Mouse (Mus musculus): ENCODE results near the gene Wnt1. TPM values are rescaled to one million over a fixed set of nuclear protein-coding genes. Genes with fewer than 3 reads are reported as not detected.
A peak's percentile ranks its signal among the peaks of the same experiment; 100 is the strongest.
"Not testable (repeated sequence)": the region's sequence is repeated elsewhere in the genome, so short reads cannot be mapped to it uniquely, and the experiment has no call there.

Gene Wnt1
- polyA plus RNA-seq, 1 experiment from 2014 or later, result 0.06 TPM

GRCm38 (mm10) chr15:98808651-98809134, 19.0 kb downstream of the Wnt1 start:
- no peak for ATAC-seq (ENCODE audit: insufficient number of reproducible peaks, low FRiP score, low TSS enrichment, low read depth)
- peak overlapping the region; percentile 45; the same call in 1 of the 2 replicates for H3K4me3 ChIP-seq
- 9% methylated on average over 6 of the region's 6 CpGs for WGBS

GRCm38 (mm10) chr15:98809390-98809789, 19.7 kb downstream of the Wnt1 start, which contains the start of gene Ddn:
Ddn (minus strand) TSS chr15:98809490.
- Histone ChIP-seq H3K9me3 (no peaks in the 10 kb centered on the region), H3K36me3 (peaks cover 37% of the 10 kb centered on the region), H3K4me2 (peak within 1 kb of the TSS; percentile 73), H3K27me3 (peaks cover 70% of the 10 kb centered on the region), H3K9ac (no peak within 1 kb of the TSS), H3K27ac (no peak within 1 kb of the TSS), H3K4me3 (peak within 1 kb of the TSS; percentile 45), H3K4me1 (peaks cover 40% of the 10 kb centered on the region)
- WGBS, result 48% methylated on average over 3 of the region's 3 CpGs
- no peak for ATAC-seq (ENCODE audit: insufficient number of reproducible peaks, low FRiP score, low TSS enrichment, low read depth)

More at GRCm38 (mm10) chr15:98808651-98809134, 19.0 kb downstream of the Wnt1 start:
- Histone ChIP-seq H3K9ac (no peak overlapping the region), H3K36me3 (peaks cover 30% of the 10 kb centered on the region), H3K27ac (no peak overlapping the region), H3K4me1 (peaks cover 42% of the 10 kb centered on the region), H3K27me3 (peaks cover 77% of the 10 kb centered on the region), H3K4me2 (peak overlapping the region; percentile 73; the same call in 1 of the 2 replicates), H3K9me3 (no peaks in the 10 kb centered on the region)

- H3K4me3 ChIP-seq; H3K9me3 ChIP-seq; H3K4me2 ChIP-seq; H3K9ac ChIP-seq; ATAC-seq (ENCODE audit: insufficient number of reproducible peaks, low FRiP score, low TSS enrichment, low read depth); H3K27ac ChIP-seq: not testable (repeated sequence)
- H3K4me1 ChIP-seq, result peaks cover 33% of the 10 kb centered on the region
- peaks cover 42% of the 10 kb centered on the region for H3K36me3 ChIP-seq
- peaks cover 62% of the 10 kb centered on the region for H3K27me3 ChIP-seq
- 72% methylated on average over 6 of the region's 6 CpGs for WGBS
Observed at GRCm38 (mm10) chr15:98810212-98810611, 20.6 kb downstream of the Wnt1 start.

GRCm38 (mm10) chr15:98812741-98813424, 23.2 kb downstream of the Wnt1 start:
- Histone ChIP-seq H3K4me1 (peaks cover 8% of the 10 kb centered on the region), H3K4me3 (no peak overlapping the region), H3K4me2 (no peak overlapping the region), H3K9ac (no peak overlapping the region), H3K27me3 (peaks cover 35% of the 10 kb centered on the region), H3K9me3 (no peaks in the 10 kb centered on the region), H3K27ac (no peak overlapping the region), H3K36me3 (peaks cover 57% of the 10 kb centered on the region)
- 85% methylated on average over 20 of the region's 20 CpGs for WGBS
- no peak for ATAC-seq (ENCODE audit: insufficient number of reproducible peaks, low FRiP score, low TSS enrichment, low read depth)

- H3K36me3 ChIP-seq, result peaks cover 61% of the 10 kb centered on the region
- 95% methylated on average over 7 of the region's 7 CpGs for WGBS
Observed at GRCm38 (mm10) chr15:98818171-98818570, 28.5 kb downstream of the Wnt1 start.

GRCm38 (mm10) chr15:98820937-98821336, 31.3 kb downstream of the Wnt1 start:
- Histone ChIP-seq H3K27me3 (no peaks in the 10 kb centered on the region), H3K36me3 (peaks cover 64% of the 10 kb centered on the region), H3K4me1 (no peaks in the 10 kb centered on the region), H3K4me3 (no peak overlapping the region), H3K4me2 (no peak overlapping the region), H3K9ac (no peak overlapping the region), H3K27ac (no peak overlapping the region), H3K9me3 (no peaks in the 10 kb centered on the region)
- ATAC-seq (ENCODE audit: insufficient number of reproducible peaks, low FRiP score, low TSS enrichment, low read depth), result no peak
- WGBS, result 87% methylated on average over 4 of the region's 4 CpGs

More at GRCm38 (mm10) chr15:98818171-98818570, 28.5 kb downstream of the Wnt1 start:
- Histone ChIP-seq H3K27ac (no peak overlapping the region), H3K9ac (no peak overlapping the region), H3K27me3 (no peaks in the 10 kb centered on the region), H3K4me3 (no peak overlapping the region), H3K4me1 (no peaks in the 10 kb centered on the region), H3K9me3 (no peaks in the 10 kb centered on the region), H3K4me2 (no peak overlapping the region)
- no peak for ATAC-seq (ENCODE audit: insufficient number of reproducible peaks, low FRiP score, low TSS enrichment, low read depth)

- Histone ChIP-seq H3K4me2 (no peak overlapping the region), H3K27me3 (no peaks in the 10 kb centered on the region), H3K27ac (no peak overlapping the region), H3K4me3 (no peak overlapping the region), H3K9me3 (no peaks in the 10 kb centered on the region), H3K36me3 (peaks cover 64% of the 10 kb centered on the region), H3K9ac (no peak overlapping the region), H3K4me1 (no peaks in the 10 kb centered on the region)
- no peak for ATAC-seq (ENCODE audit: insufficient number of reproducible peaks, low FRiP score, low TSS enrichment, low read depth)
- 37% methylated on average over 10 of the region's 10 CpGs for WGBS
Observed at GRCm38 (mm10) chr15:98821403-98821802, 31.7 kb downstream of the Wnt1 start.

GRCm38 (mm10) chr15:98822147-98822546, 32.5 kb downstream of the Wnt1 start:
- Histone ChIP-seq H3K27ac (no peak overlapping the region), H3K9me3 (no peaks in the 10 kb centered on the region), H3K4me3 (no peak overlapping the region), H3K4me1 (no peaks in the 10 kb centered on the region), H3K9ac (no peak overlapping the region), H3K4me2 (no peak overlapping the region), H3K36me3 (peaks cover 60% of the 10 kb centered on the region), H3K27me3 (no peaks in the 10 kb centered on the region)
- 91% methylated on average over 5 of the region's 5 CpGs for WGBS
- no peak for ATAC-seq (ENCODE audit: insufficient number of reproducible peaks, low FRiP score, low TSS enrichment, low read depth)

GRCm38 (mm10) chr15:98823434-98823833, 33.8 kb downstream of the Wnt1 start:
- Histone ChIP-seq H3K9ac (no peak overlapping the region), H3K27ac (no peak overlapping the region), H3K4me3 (no peak overlapping the region), H3K4me1 (no peaks in the 10 kb centered on the region), H3K4me2 (no peak overlapping the region), H3K9me3 (no peaks in the 10 kb centered on the region), H3K36me3 (peaks cover 68% of the 10 kb centered on the region), H3K27me3 (no peaks in the 10 kb centered on the region)
- WGBS, result 72% methylated on average over 3 of the region's 3 CpGs
- no peak for ATAC-seq (ENCODE audit: insufficient number of reproducible peaks, low FRiP score, low TSS enrichment, low read depth)

GRCm38 (mm10) chr15:98827611-98828011, 38.0 kb downstream of the Wnt1 start:
- no peak overlapping the region for H3K27ac ChIP-seq
- no peaks in the 10 kb centered on the region for H3K27me3 ChIP-seq
- H3K9me3 ChIP-seq, result no peaks in the 10 kb centered on the region
- 91% methylated on average over 7 of the region's 7 CpGs for WGBS
- H3K4me1 ChIP-seq, result peaks cover 17% of the 10 kb centered on the region
- no peak overlapping the region for H3K4me3 ChIP-seq
- H3K36me3 ChIP-seq, result peaks cover 47% of the 10 kb centered on the region
- no peak overlapping the region for H3K9ac ChIP-seq
- no peak for ATAC-seq (ENCODE audit: insufficient number of reproducible peaks, low FRiP score, low TSS enrichment, low read depth)
- H3K4me2 ChIP-seq, result no peak overlapping the region

- H3K9me3 ChIP-seq, result no peaks in the 10 kb centered on the region
- peak within 1 kb of the TSS; percentile 69 for H3K9ac ChIP-seq
- WGBS, result under 1% methylated on average over 58 of the region's 66 CpGs
- H3K4me1 ChIP-seq, result peaks cover 20% of the 10 kb centered on the region
- H3K4me2 ChIP-seq, result peak within 1 kb of the TSS; percentile 52
- no peaks in the 10 kb centered on the region for H3K27me3 ChIP-seq
- peak; percentile 94 for ATAC-seq (ENCODE audit: insufficient number of reproducible peaks, low FRiP score, low TSS enrichment, low read depth)
- peaks cover 48% of the 10 kb centered on the region for H3K36me3 ChIP-seq
- H3K4me3 ChIP-seq, result peak within 1 kb of the TSS; percentile 76
- peak within 1 kb of the TSS; percentile 97 for H3K27ac ChIP-seq
Observed at GRCm38 (mm10) chr15:98830736-98831683, 41.4 kb downstream of the Wnt1 start, which contains the start of gene Prkag1. Prkag1 (minus strand) TSS chr15:98831521.

Measured in limb, embryonic 15.5 days (tissue).